8 mouse cellular contexts compared by ENCODE assay signal in the genomic region with DNA sequence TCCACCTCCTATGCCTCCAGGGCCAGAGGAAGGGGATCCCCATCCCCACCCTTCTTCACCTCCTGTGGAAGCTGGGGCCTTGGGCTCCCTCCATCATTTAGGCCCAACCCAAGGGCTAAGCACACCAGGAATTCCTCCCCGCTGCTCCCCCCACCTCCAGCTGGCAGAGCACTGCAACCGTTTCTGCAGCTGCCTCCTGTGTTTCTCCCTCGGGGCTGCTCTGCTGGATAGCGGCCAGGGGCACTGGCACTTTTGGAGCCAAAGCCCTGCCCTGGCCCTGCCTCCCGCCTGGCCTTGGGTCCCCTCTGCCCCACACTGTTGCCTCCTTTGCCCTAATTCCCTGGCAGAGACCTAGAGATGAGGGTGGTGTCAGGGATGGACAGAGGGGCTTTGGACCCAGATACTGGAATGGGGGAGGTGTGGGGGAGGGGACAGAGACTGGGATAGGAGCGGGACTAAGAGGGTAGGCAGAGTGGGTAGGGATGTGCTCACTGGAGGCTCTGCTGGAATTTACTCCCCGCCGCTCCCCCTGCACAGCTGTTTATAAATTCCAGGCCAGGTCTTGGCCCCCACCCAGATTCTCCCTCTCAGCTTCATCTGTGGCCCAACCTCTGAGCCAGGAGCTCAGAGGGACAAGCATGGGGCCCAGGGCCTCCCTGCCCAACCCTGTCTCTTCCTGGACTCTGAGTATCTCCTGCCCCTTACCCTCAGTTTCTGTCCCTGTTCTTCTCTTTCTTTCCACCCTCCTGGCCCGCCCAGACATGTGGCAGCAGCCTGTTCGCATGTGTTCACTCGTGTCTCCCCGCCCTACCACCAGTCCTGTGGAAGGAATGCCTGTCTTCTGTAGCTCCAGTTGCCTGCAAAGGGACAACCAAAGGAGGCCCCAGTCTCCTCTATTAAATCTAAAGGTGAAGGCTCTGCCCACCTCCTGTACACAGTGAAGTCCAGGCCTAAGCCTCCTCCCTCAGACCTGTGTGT. TPM values are rescaled to one million over a fixed set of nuclear protein-coding genes. Genes with fewer than 3 reads are reported as not detected.
DNase-seq lines count a peak whose midpoint lies in the region; ATAC-seq lines count a peak whose summit lies in the region.

No protein-coding gene starts in this region.

- intact Hi-C loops in gastrocnemius, postnatal 14 days (cut with DNase I; ENCODE audit: low total_unique reads) = no loop called here

- H3K9me3 ChIP-seq in intestine, embryonic 14.5 days (ENCODE audit: control insufficient read depth, low read length) = no peaks in the 10 kb centered on the region
- H3K9me3 ChIP-seq in limb, embryonic 15.5 days = no peaks in the 10 kb centered on the region
- H3K9me3 ChIP-seq in neural tube, embryonic 14.5 days (ENCODE audit: control insufficient read depth, low read length) = no peaks in the 10 kb centered on the region

- peak; percentile 59 for ATAC-seq in intestine, embryonic 14.5 days (replicated peaks; ENCODE audit: low FRiP score, low TSS enrichment, low read depth)
- peak; percentile 81 for ATAC-seq in limb, embryonic 15.5 days (ENCODE audit: insufficient number of reproducible peaks, low FRiP score, low TSS enrichment, low read depth)
- peak; percentile 26; the same call in 1 of the 2 replicates for ATAC-seq in neural tube, embryonic 14.5 days (ENCODE audit: low read depth)

- peaks cover 33% of the 10 kb centered on the region for H3K4me1 ChIP-seq in intestine, embryonic 14.5 days (replicated peaks; ENCODE audit: control insufficient read depth, insufficient read depth, low read length)
- H3K4me1 ChIP-seq in limb, embryonic 15.5 days = peaks cover 60% of the 10 kb centered on the region
- H3K4me1 ChIP-seq in neural tube, embryonic 14.5 days (ENCODE audit: control insufficient read depth, insufficient read depth, low read length) = no peaks in the 10 kb centered on the region

- H3K9ac ChIP-seq in intestine, embryonic 14.5 days (ENCODE audit: low read length) = peak overlapping the region; percentile 16; the same call in 1 of the 2 replicates
- no peak overlapping the region for H3K9ac ChIP-seq in limb, embryonic 15.5 days
- no peak overlapping the region for H3K9ac ChIP-seq in neural tube, embryonic 14.5 days (replicated peaks; ENCODE audit: low read depth, low read length)

- no peaks in the 10 kb centered on the region for H3K27me3 ChIP-seq in intestine, embryonic 14.5 days (replicated peaks; ENCODE audit: control insufficient read depth, insufficient read depth, low read length)
- no peaks in the 10 kb centered on the region for H3K27me3 ChIP-seq in limb, embryonic 15.5 days
- no peaks in the 10 kb centered on the region for H3K27me3 ChIP-seq in neural tube, embryonic 14.5 days (ENCODE audit: control insufficient read depth, insufficient read depth, low read length)

- peaks cover 28% of the 10 kb centered on the region; the same call in 1 of the 2 replicates for H3K36me3 ChIP-seq in intestine, embryonic 14.5 days (ENCODE audit: control insufficient read depth, insufficient read depth, low read length)
- H3K36me3 ChIP-seq in limb, embryonic 15.5 days = peaks cover 25% of the 10 kb centered on the region
- H3K36me3 ChIP-seq in neural tube, embryonic 14.5 days (ENCODE audit: control insufficient read depth, insufficient read depth, low read length) = no peaks in the 10 kb centered on the region

- peak overlapping the region; percentile 42 for H3K4me2 ChIP-seq in intestine, embryonic 14.5 days (ENCODE audit: low read length)
- H3K4me2 ChIP-seq in limb, embryonic 15.5 days = peak overlapping the region; percentile 39
- H3K4me2 ChIP-seq in neural tube, embryonic 14.5 days (ENCODE audit: low read depth, low read length) = no peak overlapping the region

- no peak overlapping the region for H3K4me3 ChIP-seq in intestine, embryonic 14.5 days (ENCODE audit: low read depth, low read length)
- peak overlapping the region; percentile 17 for H3K4me3 ChIP-seq in limb, embryonic 15.5 days
- no peak overlapping the region for H3K4me3 ChIP-seq in neural tube, embryonic 14.5 days (ENCODE audit: low read depth, low read length)

- peak overlapping the region; percentile 90 for H3K27ac ChIP-seq in intestine, embryonic 14.5 days (ENCODE audit: low read depth)
- H3K27ac ChIP-seq in limb, embryonic 15.5 days = peak overlapping the region; percentile 92
- H3K27ac ChIP-seq in neural tube, embryonic 14.5 days (ENCODE audit: low read depth, low read length) = no peak overlapping the region

- 15% methylated on average over 11 of the region's 12 CpGs for WGBS in intestine, embryonic 14.5 days
- WGBS in limb, embryonic 15.5 days = 12% methylated on average over 12 of the region's 12 CpGs
- 38% methylated on average over 12 of the region's 12 CpGs for WGBS in neural tube, embryonic 14.5 days

- peak; percentile 97 for DNase-seq in Muller cell, postnatal 12 days (ENCODE audit: inconsistent ontology term)
- peak; percentile 95 for DNase-seq in adrenal gland, postnatal 10 days
- DNase-seq in gastrocnemius, postnatal 14 days = peak; percentile 94
- peak; percentile 78 for DNase-seq in intestine, embryonic 14.5 days (ENCODE audit: low spot score)
- DNase-seq in urinary bladder, postnatal 4 days (ENCODE audit: low spot score in 2 of 2) = peak; percentile 84 to 87
- DNase-seq in cerebellum, adult 9-11 months = no peak

RNA-seq across cellular contexts. Expression of gene Ehd2, which starts 4.8 kb away (rescaled TPM):
- total RNA-seq in adrenal gland, postnatal 10 days (2021) = 100 to 1,000 TPM; 140 to 156 TPM
- total RNA-seq in gastrocnemius, postnatal 14 days (2021) = 100 to 1,000 TPM in 1 of 2 experiments, 10 to 100 TPM in 1; 91.3 to 101 TPM
- polyA plus RNA-seq in intestine, embryonic 14.5 days (2014; fragmentation: Nextera tagmentation; extraction: Ambion mirVana) = 37.7 and 38.6 TPM in 2 replicates
- 62.8 and 71.1 TPM in 2 replicates for polyA plus RNA-seq in limb, embryonic 15.5 days (2015; fragmentation: Nextera tagmentation; extraction: Ambion mirVana)
- 3.2 and 5.5 TPM in 2 replicates for polyA plus RNA-seq in neural tube, embryonic 14.5 days (2014; fragmentation: Nextera tagmentation; extraction: Ambion mirVana)

RNA-seq across cellular contexts. Expression of gene Nop53, which starts 16.7 kb away (rescaled TPM):
- total RNA-seq in adrenal gland, postnatal 10 days (2021) = 100 to 1,000 TPM; 198 to 201 TPM
- total RNA-seq in gastrocnemius, postnatal 14 days (2021) = 100 to 1,000 TPM; 121 to 127 TPM
- polyA plus RNA-seq in intestine, embryonic 14.5 days (2014; fragmentation: Nextera tagmentation; extraction: Ambion mirVana) = 182 and 190 TPM in 2 replicates
- 196 and 208 TPM in 2 replicates for polyA plus RNA-seq in limb, embryonic 15.5 days (2015; fragmentation: Nextera tagmentation; extraction: Ambion mirVana)
- 99.9 and 122 TPM in 2 replicates for polyA plus RNA-seq in neural tube, embryonic 14.5 days (2014; fragmentation: Nextera tagmentation; extraction: Ambion mirVana)

RNA-seq across cellular contexts. Expression of gene Selenow, which starts 40.4 kb away (rescaled TPM):
- total RNA-seq in adrenal gland, postnatal 10 days (2021) = 100 to 1,000 TPM; 187 to 228 TPM
- 100 to 1,000 TPM; 759 to 773 TPM for total RNA-seq in gastrocnemius, postnatal 14 days (2021)
- 802 and 852 TPM in 2 replicates for polyA plus RNA-seq in intestine, embryonic 14.5 days (2014; fragmentation: Nextera tagmentation; extraction: Ambion mirVana)
- 871 and 889 TPM in 2 replicates for polyA plus RNA-seq in limb, embryonic 15.5 days (2015; fragmentation: Nextera tagmentation; extraction: Ambion mirVana)
- polyA plus RNA-seq in neural tube, embryonic 14.5 days (2014; fragmentation: Nextera tagmentation; extraction: Ambion mirVana) = 1,481 and 1,546 TPM in 2 replicates

Comparison
In these comparisons a context has a peak if more than half of its experiments do, and no peak if none do; other contexts are left out.
1. ATAC-seq: peak in every context shown above with its lines; median percentile 81 in limb, embryonic 15.5 days; 59 in intestine, embryonic 14.5 days; 26 in neural tube, embryonic 14.5 days.